Mouse (Mus musculus): ENCODE measurements around the gene Sec1.

DNA sequence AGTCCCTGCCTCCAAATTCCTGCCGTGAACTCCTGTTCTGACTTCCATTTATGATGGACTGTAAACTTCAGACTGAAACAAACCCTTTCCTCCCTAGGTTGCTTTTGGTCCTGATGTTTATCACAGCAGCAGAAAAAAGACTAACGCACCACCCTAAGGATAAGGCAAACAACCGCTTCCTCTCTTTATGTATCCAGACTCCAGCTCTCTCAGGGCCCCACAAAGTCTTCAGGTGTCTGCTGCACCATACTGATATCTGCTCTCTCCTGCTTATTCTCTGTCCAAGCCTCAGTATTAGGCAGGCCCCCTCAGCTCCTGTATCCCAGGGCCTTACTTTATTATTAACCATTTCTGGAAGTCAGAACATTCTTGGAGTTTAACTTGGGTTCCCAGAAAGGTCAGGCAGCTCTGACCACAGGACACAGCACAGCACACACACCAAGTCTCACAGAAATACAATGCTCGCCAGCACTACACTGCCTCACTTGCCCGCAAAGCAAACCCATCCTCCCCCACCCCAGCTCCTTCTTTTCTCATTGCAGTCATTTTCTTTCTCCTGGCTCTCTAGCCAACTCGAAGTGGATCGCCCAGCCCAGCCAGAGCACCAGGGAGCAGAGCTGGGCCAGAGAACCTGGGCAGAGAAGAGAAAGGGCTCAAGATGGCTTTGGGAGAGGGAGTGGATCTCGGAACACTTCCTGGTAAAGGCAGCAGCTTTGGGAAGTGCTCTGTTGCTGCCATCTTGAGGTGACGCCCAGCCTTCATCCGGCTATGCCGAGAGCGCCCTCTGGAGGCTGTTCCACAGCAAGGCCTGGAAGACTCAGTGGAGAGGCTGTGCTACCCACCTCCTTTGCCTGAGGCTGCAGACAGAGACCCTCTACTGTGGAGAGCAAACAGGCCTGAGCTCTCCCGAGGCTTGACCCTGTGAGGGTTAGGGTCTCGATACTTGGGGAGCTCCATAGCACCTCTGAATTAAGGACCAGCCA lies 11.8 kb downstream of the Sec1 start:
- TF ChIP-seq CTCF (IDR thresholded peaks at IDR 0.05; ENCODE audit: low read depth) (peak; percentile 99), EP300 (IDR thresholded peaks at IDR 0.05; ENCODE audit: low read depth) (no peak)
